Comparison of ENCODE assay signal across 8 mouse cellular contexts in genomic region chr15:85337219-85337618, GRCm38 (mm10). TPM values are rescaled to one million over a fixed set of nuclear protein-coding genes. Genes with fewer than 3 reads are reported as not detected.
DNase-seq lines count a peak whose midpoint lies in the region; ATAC-seq and TF ChIP-seq lines count a peak whose summit lies in the region.

No protein-coding gene starts in this region.

- no peak for DNase-seq in kidney, postnatal 10 days
- DNase-seq in midbrain, postnatal 0 days (ENCODE audit: low spot score), result no peak
- DNase-seq in frontal cortex, postnatal 10 days (ENCODE audit: low spot score in 2 of 2), result no peak
- no peak for DNase-seq in urinary bladder, adult 18-20 months (ENCODE audit: low spot score in 2 of 2)

- peak overlapping the region; percentile 93 for H3K27ac ChIP-seq in kidney, embryonic 16.5 days (ENCODE audit: low read length)
- H3K27ac ChIP-seq in bone marrow, adult 2 months (ENCODE audit: control insufficient read depth, insufficient read depth, low read depth, low read length, poor library complexity), result peak overlapping the region; percentile 99
- peak overlapping the region; percentile 99; the same call in 1 of the 2 replicates for H3K27ac ChIP-seq in hindbrain, embryonic 16.5 days (ENCODE audit: low read depth, low read length)
- H3K27ac ChIP-seq in midbrain, postnatal 0 days (ENCODE audit: low read depth, low read length), result peak overlapping the region; percentile 98

- peak overlapping the region; percentile 67 for H3K4me2 ChIP-seq in kidney, embryonic 16.5 days (replicated peaks; ENCODE audit: low read depth, low read length)
- H3K4me2 ChIP-seq in hindbrain, embryonic 16.5 days (ENCODE audit: low read length), result peak overlapping the region; percentile 84
- H3K4me2 ChIP-seq in midbrain, postnatal 0 days (ENCODE audit: low read depth, low read length, poor library complexity, severe bottlenecking), result peak overlapping the region; percentile 73

- no peak for ATAC-seq in kidney, embryonic 16.5 days (ENCODE audit: low FRiP score, low TSS enrichment)
- no peak for ATAC-seq in hindbrain, embryonic 16.5 days
- no peak for ATAC-seq in midbrain, postnatal 0 days (ENCODE audit: low FRiP score)
- no peak for ATAC-seq in megakaryocyte progenitor cell, adult 5-6 weeks (replicated peaks; ENCODE audit: poor library complexity)

- H3K4me1 ChIP-seq in kidney, embryonic 16.5 days (ENCODE audit: insufficient read depth, low read length), result peaks cover 14% of the 10 kb centered on the region
- H3K4me1 ChIP-seq in bone marrow, adult 2 months (ENCODE audit: control insufficient read depth, insufficient read depth, low read length), result no peaks in the 10 kb centered on the region; the same call in 1 of the 2 replicates
- peaks cover 25% of the 10 kb centered on the region for H3K4me1 ChIP-seq in hindbrain, embryonic 16.5 days (ENCODE audit: control insufficient read depth, insufficient read depth, low read depth, low read length)
- H3K4me1 ChIP-seq in midbrain, postnatal 0 days (ENCODE audit: insufficient read depth, low read length), result peaks cover 7% of the 10 kb centered on the region; the same call in 1 of the 2 replicates

- H3K9me3 ChIP-seq in kidney, embryonic 16.5 days (ENCODE audit: low read length), result no peaks in the 10 kb centered on the region
- no peaks in the 10 kb centered on the region for H3K9me3 ChIP-seq in hindbrain, embryonic 16.5 days (ENCODE audit: control insufficient read depth, low read length)
- H3K9me3 ChIP-seq in midbrain, postnatal 0 days (ENCODE audit: low read length), result no peaks in the 10 kb centered on the region

- H3K9ac ChIP-seq in kidney, embryonic 16.5 days (replicated peaks; ENCODE audit: low read length), result peak overlapping the region; percentile 94
- peak overlapping the region; percentile 98 for H3K9ac ChIP-seq in hindbrain, embryonic 16.5 days (ENCODE audit: low read depth, low read length)
- H3K9ac ChIP-seq in midbrain, postnatal 0 days (replicated peaks; ENCODE audit: low read length, poor library complexity, severe bottlenecking), result peak overlapping the region; percentile 99

- no peaks in the 10 kb centered on the region for H3K36me3 ChIP-seq in kidney, embryonic 16.5 days (ENCODE audit: insufficient read depth, low read length)
- H3K36me3 ChIP-seq in hindbrain, embryonic 16.5 days (ENCODE audit: control insufficient read depth, insufficient read depth, low read length), result no peaks in the 10 kb centered on the region
- no peaks in the 10 kb centered on the region for H3K36me3 ChIP-seq in midbrain, postnatal 0 days (ENCODE audit: insufficient read depth, low read length)

- no peaks in the 10 kb centered on the region for H3K27me3 ChIP-seq in kidney, embryonic 16.5 days (ENCODE audit: insufficient read depth, low read length)
- H3K27me3 ChIP-seq in hindbrain, embryonic 16.5 days (replicated peaks; ENCODE audit: control insufficient read depth, insufficient read depth, low read length), result no peaks in the 10 kb centered on the region
- H3K27me3 ChIP-seq in midbrain, postnatal 0 days (ENCODE audit: insufficient read depth, low read length), result no peaks in the 10 kb centered on the region

- no peak for TF ChIP-seq POLR2A in bone marrow, adult 2 months (IDR thresholded peaks at IDR 0.05; ENCODE audit: borderline replicate concordance, control insufficient read depth, low read depth, low read length)

- H3K4me3 ChIP-seq in kidney, embryonic 16.5 days (ENCODE audit: low read length), result peak overlapping the region; percentile 69
- H3K4me3 ChIP-seq in bone marrow, adult 2 months (replicated peaks; ENCODE audit: control insufficient read depth, low read depth, low read length), result peak overlapping the region; percentile 70
- peak overlapping the region; percentile 98 for H3K4me3 ChIP-seq in hindbrain, embryonic 16.5 days (ENCODE audit: low read length)
- peak overlapping the region; percentile 96 for H3K4me3 ChIP-seq in midbrain, postnatal 0 days (ENCODE audit: low read depth, low read length)

- WGBS in kidney, embryonic 16.5 days, result 45% methylated on average over 9 of the region's 9 CpGs
- WGBS in bone marrow, adult 2 months, result 27% methylated on average over 9 of the region's 9 CpGs
- 50% methylated on average over 9 of the region's 9 CpGs for WGBS in hindbrain, embryonic 16.5 days
- 52% methylated on average over 9 of the region's 9 CpGs for WGBS in midbrain, postnatal 0 days

- no peak for TF ChIP-seq CTCF in bone marrow, adult 2 months (IDR thresholded peaks at IDR 0.05; ENCODE audit: control insufficient read depth, insufficient read depth, low read length)
- TF ChIP-seq CTCF in midbrain, postnatal 0 days (IDR thresholded peaks at IDR 0.05), result no peak

RNA-seq across cellular contexts. Expression of gene Atxn10, which starts 1.2 kb away (rescaled TPM):
- polyA plus RNA-seq in kidney, embryonic 16.5 days (2015; fragmentation: Nextera tagmentation; extraction: Ambion mirVana), result 294 and 307 TPM in 2 replicates
- polyA plus RNA-seq in bone marrow, adult 2 months (2011; ENCODE audit: insufficient read depth, insufficient read length, low replicate concordance, missing spikeins), result 24.4 and 66.8 TPM in 2 replicates
- polyA plus RNA-seq in hindbrain, embryonic 16.5 days (2015; fragmentation: Nextera tagmentation; extraction: Ambion mirVana), result 532 and 553 TPM in 2 replicates
- 271 and 311 TPM in 2 replicates for total RNA-seq in midbrain, postnatal 0 days (2014; rRNA removed)
- 519 TPM in 2 replicates for polyA plus RNA-seq in midbrain, postnatal 0 days (2015; fragmentation: Nextera tagmentation; extraction: Ambion mirVana)
- 148 and 163 TPM in 2 replicates for total RNA-seq in megakaryocyte progenitor cell, adult 5-6 weeks (2015)
- 73.1 and 89.4 TPM in 2 replicates for total RNA-seq in megakaryocyte progenitor cell, adult 5-6 weeks (2017)
